Mouse (Mus musculus): Measurements from ENCODE around the gene Hoxa11. TPM values are rescaled to one million over a fixed set of nuclear protein-coding genes. Genes with fewer than 3 reads are reported as not detected.

Hoxa11 gene
- polyA plus RNA-seq, 1 experiment = not detected

- TF ChIP-seq CTCF (IDR thresholded peaks at IDR 0.05; ENCODE audit: insufficient read depth, low read depth, low read length) (no peak), POLR2A (IDR thresholded peaks at IDR 0.05; ENCODE audit: insufficient read depth, low read depth, low read length) (no peak)
- Histone ChIP-seq H3K4me3 (ENCODE audit: insufficient read depth, low read depth, low read length) (no peak within 1 kb of the TSS; the same call in 1 of the 2 replicates), H3K27ac (ENCODE audit: insufficient read depth, low read depth, low read length) (no peak within 1 kb of the TSS), H3K4me1 (ENCODE audit: control insufficient read depth, insufficient read depth, low read length) (no peaks in the 10 kb centered on the region)
- 2% methylated on average over 70 of the region's 72 CpGs for WGBS
Measured at GRCm38 (mm10) chr6:52260654-52261575, 15.3 kb upstream of the Hoxa11 start, which contains the start of gene Hoxa13. TSS of gene Hoxa13 (minus strand) at chr6:52260880.

DNA sequence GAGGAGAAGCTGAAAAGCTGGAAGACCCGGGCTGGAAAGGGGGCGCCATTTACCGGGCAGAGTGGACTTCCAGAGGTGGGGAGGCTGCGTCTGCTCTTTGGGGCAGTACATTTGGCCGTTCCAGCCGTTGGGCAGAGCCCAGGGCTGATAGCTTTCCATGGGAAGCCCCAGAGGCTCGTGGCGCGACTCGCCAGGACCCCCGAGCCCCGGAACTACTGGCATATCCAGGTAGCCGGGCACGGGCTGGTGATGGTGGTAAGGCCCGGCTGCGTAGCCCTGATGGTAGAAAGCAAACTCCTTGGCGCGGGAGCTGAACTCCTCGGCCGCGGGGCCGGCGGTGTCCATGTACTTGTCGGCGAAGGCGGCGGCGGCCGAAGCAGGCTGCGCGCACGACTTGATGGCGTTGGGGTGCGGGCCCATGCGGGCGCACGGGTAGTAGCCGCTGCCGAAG, 14.2 kb upstream of the Hoxa11 start:
- no peaks in the 10 kb centered on the region for H3K4me1 ChIP-seq (ENCODE audit: control insufficient read depth, insufficient read depth, low read length)
- TF ChIP-seq CTCF (IDR thresholded peaks at IDR 0.05; ENCODE audit: insufficient read depth, low read depth, low read length) = no peak
- TF ChIP-seq POLR2A (IDR thresholded peaks at IDR 0.05; ENCODE audit: insufficient read depth, low read depth, low read length) = no peak
- WGBS = 2% methylated on average over 39 of the region's 39 CpGs
- H3K27ac ChIP-seq (ENCODE audit: insufficient read depth, low read depth, low read length) = no peak overlapping the region
- no peak overlapping the region for H3K4me3 ChIP-seq (ENCODE audit: insufficient read depth, low read depth, low read length)

DNA sequence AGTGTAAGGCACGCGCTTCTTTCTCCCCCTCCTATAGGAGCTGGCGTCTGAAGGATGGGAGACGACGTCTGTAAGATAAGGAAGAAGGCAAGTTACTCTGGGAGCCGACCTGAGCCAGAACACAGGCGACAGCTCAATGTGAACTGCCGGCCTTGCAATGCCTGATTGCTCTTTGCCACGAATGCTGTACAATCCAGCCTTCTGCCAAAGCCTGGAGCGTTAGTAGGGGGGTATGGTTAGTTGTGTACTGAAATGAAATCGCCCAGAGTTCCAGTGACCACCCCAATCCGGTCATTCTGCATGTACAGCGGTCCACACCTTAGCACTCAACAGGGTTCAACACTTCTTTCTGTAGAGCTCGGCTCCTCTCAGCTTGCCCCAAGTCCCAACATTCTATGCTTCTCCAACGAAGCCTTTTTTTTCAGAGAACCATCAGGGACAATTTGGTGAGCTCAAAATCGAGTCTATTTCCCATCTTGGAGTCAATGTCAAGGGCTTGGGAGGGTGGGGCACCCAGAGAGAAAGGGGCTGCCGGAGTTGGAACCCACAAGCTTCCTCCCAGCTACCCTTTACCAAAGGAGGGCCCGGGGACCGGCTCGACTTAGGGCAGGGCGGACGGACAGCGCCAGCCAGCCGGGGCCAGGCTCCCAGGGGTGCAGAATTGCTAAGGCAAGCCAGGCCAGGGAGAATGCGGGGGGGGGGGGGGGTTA, 13.6 kb upstream of the Hoxa11 start:
- Histone ChIP-seq H3K27ac (ENCODE audit: insufficient read depth, low read depth, low read length) (no peak overlapping the region), H3K4me1 (ENCODE audit: control insufficient read depth, insufficient read depth, low read length) (no peaks in the 10 kb centered on the region), H3K4me3 (ENCODE audit: insufficient read depth, low read depth, low read length) (no peak overlapping the region)
- no peak for TF ChIP-seq CTCF (IDR thresholded peaks at IDR 0.05; ENCODE audit: insufficient read depth, low read depth, low read length)
- no peak for TF ChIP-seq POLR2A (IDR thresholded peaks at IDR 0.05; ENCODE audit: insufficient read depth, low read depth, low read length)
- 2% methylated on average over 25 of the region's 25 CpGs for WGBS

DNA sequence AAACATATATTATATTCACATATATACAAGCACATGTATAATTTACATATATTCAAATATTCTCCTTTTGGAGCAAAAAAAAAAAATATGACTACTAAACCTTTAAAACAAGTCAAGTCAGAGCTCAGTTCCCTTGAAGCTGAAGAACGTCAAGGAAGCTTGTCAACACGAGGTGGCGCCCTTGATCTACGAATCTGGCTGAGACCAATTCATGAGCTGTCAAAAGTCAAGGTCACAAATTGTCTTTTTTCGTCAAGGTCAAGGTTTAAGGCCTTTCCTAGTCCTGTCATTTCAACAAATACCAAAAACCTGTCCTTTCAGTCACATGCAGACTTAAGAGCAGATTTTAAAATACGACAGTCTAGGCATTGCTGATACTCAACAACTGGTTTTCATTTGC, 11.3 kb upstream of the Hoxa11 start:
- no peak for TF ChIP-seq POLR2A (IDR thresholded peaks at IDR 0.05; ENCODE audit: insufficient read depth, low read depth, low read length)
- TF ChIP-seq CTCF (IDR thresholded peaks at IDR 0.05; ENCODE audit: insufficient read depth, low read depth, low read length) = 0 out of 2 replicates have a peak, but pooled peaks have one; percentile 17
- H3K27ac ChIP-seq (ENCODE audit: insufficient read depth, low read depth, low read length) = no peak overlapping the region
- H3K4me1 ChIP-seq (ENCODE audit: control insufficient read depth, insufficient read depth, low read length) = no peaks in the 10 kb centered on the region
- H3K4me3 ChIP-seq (ENCODE audit: insufficient read depth, low read depth, low read length) = no peak overlapping the region
- WGBS = 2% methylated on average over 6 of the region's 6 CpGs

GRCm38 (mm10) chr6:52253511-52254500, 8.2 kb upstream of the Hoxa11 start:
- 2% methylated on average over 59 of the region's 59 CpGs for WGBS
- no peak overlapping the region for H3K4me3 ChIP-seq (ENCODE audit: insufficient read depth, low read depth, low read length)
- no peaks in the 10 kb centered on the region for H3K4me1 ChIP-seq (ENCODE audit: control insufficient read depth, insufficient read depth, low read length)
- TF ChIP-seq POLR2A (IDR thresholded peaks at IDR 0.05; ENCODE audit: insufficient read depth, low read depth, low read length) (no peak), CTCF (IDR thresholded peaks at IDR 0.05; ENCODE audit: insufficient read depth, low read depth, low read length) (no peak)
- H3K27ac ChIP-seq (ENCODE audit: insufficient read depth, low read depth, low read length) = no peak overlapping the region

DNA sequence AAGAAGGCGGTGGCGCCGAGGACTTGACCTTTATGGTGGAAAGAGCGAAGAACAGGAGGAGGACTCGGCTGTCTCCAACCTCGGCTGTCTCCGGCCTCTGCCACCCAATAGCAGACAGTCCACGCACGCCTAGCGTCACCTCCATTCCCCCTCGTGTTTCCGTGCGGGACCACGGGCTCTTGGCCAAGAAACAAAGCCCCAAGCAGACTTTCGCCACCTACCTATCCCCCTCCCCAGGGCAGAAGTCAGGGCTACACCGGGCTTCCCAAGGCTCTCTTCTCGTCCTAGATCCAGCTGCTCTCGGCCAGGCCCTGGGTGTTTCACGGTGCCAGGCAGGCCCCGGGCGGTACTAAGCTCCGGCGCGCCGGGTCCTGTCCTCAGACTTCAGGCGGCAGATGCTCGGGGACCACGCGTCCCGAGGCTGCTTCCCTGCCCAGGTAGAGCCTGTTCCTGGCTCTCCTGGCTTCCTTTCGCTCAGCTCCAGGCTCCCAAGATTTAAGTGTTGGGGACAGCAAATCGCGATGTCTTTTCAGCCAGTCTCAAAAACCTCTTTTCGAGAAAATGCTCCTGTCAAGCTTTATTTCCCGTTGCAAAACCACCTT, 7.3 kb upstream of the Hoxa11 start:
- WGBS = 2% methylated on average over 35 of the region's 35 CpGs
- TF ChIP-seq POLR2A (IDR thresholded peaks at IDR 0.05; ENCODE audit: insufficient read depth, low read depth, low read length) (no peak), CTCF (IDR thresholded peaks at IDR 0.05; ENCODE audit: insufficient read depth, low read depth, low read length) (no peak)

DNA sequence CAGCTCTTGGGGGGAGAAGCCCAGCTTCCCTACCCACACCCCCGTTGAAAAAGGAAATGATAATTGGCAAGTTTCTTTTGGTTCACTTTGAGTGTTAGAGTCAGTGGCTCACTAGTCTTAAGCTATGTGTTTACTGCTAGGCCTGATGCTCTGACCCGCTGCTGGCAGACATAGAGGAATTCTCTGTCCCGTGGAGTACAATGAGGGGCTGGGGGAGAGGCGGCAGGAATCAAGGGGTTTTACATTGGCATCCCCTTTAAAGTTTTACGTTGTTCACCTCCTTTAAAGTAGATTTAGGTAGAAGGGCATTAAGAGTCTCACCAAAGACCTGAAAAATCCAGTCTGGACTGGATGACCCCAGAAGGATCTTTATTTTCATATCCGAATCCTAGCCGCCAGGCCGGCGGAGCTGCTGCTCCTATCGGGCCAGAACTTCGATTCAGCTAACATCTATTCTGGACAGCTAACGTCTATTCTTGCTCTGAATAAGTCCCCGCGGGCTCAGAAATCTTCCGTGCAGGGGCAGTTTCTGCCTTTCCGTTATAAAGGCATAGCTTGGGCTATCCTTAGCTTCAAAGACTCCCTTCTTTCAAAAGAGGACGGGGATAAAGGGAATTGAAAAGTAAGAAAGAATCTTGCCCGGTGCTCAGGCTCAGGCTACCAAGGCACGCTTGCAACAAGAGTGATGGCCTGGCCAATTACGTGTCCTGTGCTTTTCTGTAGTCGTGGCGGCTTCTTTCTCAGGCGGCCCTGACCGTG, 6.6 kb upstream of the Hoxa11 start:
- Histone ChIP-seq H3K4me1 (ENCODE audit: control insufficient read depth, insufficient read depth, low read length) (no peaks in the 10 kb centered on the region), H3K27ac (ENCODE audit: insufficient read depth, low read depth, low read length) (no peak overlapping the region), H3K4me3 (ENCODE audit: insufficient read depth, low read depth, low read length) (no peak overlapping the region)
- WGBS = 5% methylated on average over 24 of the region's 24 CpGs
- TF ChIP-seq POLR2A (IDR thresholded peaks at IDR 0.05; ENCODE audit: insufficient read depth, low read depth, low read length) (no peak), CTCF (IDR thresholded peaks at IDR 0.05; ENCODE audit: insufficient read depth, low read depth, low read length) (no peak)

More for the DNA sequence above, 7.3 kb upstream of the Hoxa11 start:
- no peak overlapping the region for H3K4me3 ChIP-seq (ENCODE audit: insufficient read depth, low read depth, low read length)
- no peaks in the 10 kb centered on the region for H3K4me1 ChIP-seq (ENCODE audit: control insufficient read depth, insufficient read depth, low read length)
- H3K27ac ChIP-seq (ENCODE audit: insufficient read depth, low read depth, low read length) = no peak overlapping the region

All from olfactory bulb, adult 2 months (tissue).